Mouse (Mus musculus) limb, embryonic 14.5 days (tissue): Measurements from ENCODE around the gene Cebpb. TPM values are rescaled to one million over a fixed set of nuclear protein-coding genes. Genes with fewer than 3 reads are reported as not detected.

ENCODE experiments used
- ATAC-seq: fragments of 200-750 bp; cut with Nextera tagmentation; 2 replicates; pipeline ENCODE4 v1.8.0; 2017; ENCODE audit warnings: low read depth, moderate number of reproducible peaks, moderate TSS enrichment; ENCODE audit not compliant: low FRiP score
- DNase-seq: peaks from one replicate; pipeline ENCODE4 v3.0.0-alpha.2; 2015; ENCODE audit warnings: low spot score
- H3K27ac ChIP-seq: fragments of 300-500 bp; sonication (generic); replicated peaks from 2 replicates; pipeline ENCODE4 v1.5.1; 2014; ENCODE audit warnings: low read depth, mild to moderate bottlenecking, low read length, moderate library complexity, mixed read lengths
- H3K27me3 ChIP-seq: fragments of 300-500 bp; sonication (generic); 2 replicates; pipeline ENCODE4 v1.6.1; 2014; ENCODE audit warnings: low read length, mixed read lengths; ENCODE audit not compliant: control insufficient read depth, insufficient read depth
- H3K36me3 ChIP-seq: fragments of 300-500 bp; sonication (generic); 2 replicates; pipeline ENCODE4 v1.6.1; 2014; ENCODE audit warnings: mild to moderate bottlenecking, low read length, moderate library complexity, mixed read lengths; ENCODE audit not compliant: control insufficient read depth, insufficient read depth
- H3K4me1 ChIP-seq: fragments of 300-500 bp; sonication (generic); 2 replicates; pipeline ENCODE4 v1.6.1; 2014; ENCODE audit warnings: antibody characterized with exemption, low read length, mixed read lengths; ENCODE audit not compliant: control insufficient read depth, insufficient read depth
- H3K4me2 ChIP-seq: fragments of 300-500 bp; sonication (generic); replicated peaks from 2 replicates; pipeline ENCODE4 v1.6.1; 2014; ENCODE audit warnings: low read depth, mild to moderate bottlenecking, low read length, moderate library complexity; ENCODE audit not compliant: severe bottlenecking
- H3K4me3 ChIP-seq: fragments of 300-500 bp; sonication (generic); replicated peaks from 2 replicates; pipeline ENCODE4 v1.5.1; 2014; ENCODE audit warnings: low read length
- H3K9ac ChIP-seq: fragments of 300-500 bp; sonication (generic); 2 replicates; pipeline ENCODE4 v1.6.1; 2014; ENCODE audit warnings: mild to moderate bottlenecking, low read depth, low read length, moderate library complexity; ENCODE audit not compliant: severe bottlenecking
- H3K9me3 ChIP-seq: fragments of 300-500 bp; sonication (generic); 2 replicates; pipeline ENCODE4 v1.6.1; 2016; ENCODE audit warnings: low read length; ENCODE audit not compliant: control insufficient read depth
- POLR2A ChIP-seq: fragments of 200-500 bp; IDR thresholded peaks from 2 replicates; pipeline ENCODE4 v1.8.0; 2012; ENCODE audit warnings: inconsistent platforms, mild to moderate bottlenecking, moderate library complexity, borderline replicate concordance; ENCODE audit not compliant: insufficient read depth, insufficient read length; ENCODE audit errors: extremely low read depth
- WGBS: fragments of 180-500 bp; shearing (Covaris S2); extraction: QIAGEN DNeasy Blood & Tissue Kit; methylation state at CpG from one replicate; pipeline ENCODE4 v1.1.7; 2014; 5-methylcytosine and 5-hydroxymethylcytosine counted together
- polyA plus RNA-seq, 2 experiments: library from polyadenylated mRNA; depleted of rRNA in 1 of 2; stranded (reverse) in 1 of 2; unstranded in 1 of 2; fragments of >200 nt; fragmentation: Nextera tagmentation in 1 of 2; extraction: Ambion mirVana in 1 of 2; gene quantifications; 2 replicates each; pipeline versions ENCODE4 v1.2.1 to v1.2.3; 2012 to 2014

The Cebpb gene
- polyA plus RNA-seq, 2 experiments, result 27.4 to 29.7 TPM

- Histone ChIP-seq H3K27me3 (peaks cover 23% of the 10 kb centered on the region), H3K4me3 (no peak overlapping the region), H3K36me3 (no peaks in the 10 kb centered on the region), H3K9me3 (no peaks in the 10 kb centered on the region), H3K27ac (no peak overlapping the region), H3K9ac (no peak overlapping the region), H3K4me1 (peaks cover 7% of the 10 kb centered on the region; the same call in 1 of the 2 replicates), H3K4me2 (no peak overlapping the region)
- TF ChIP-seq POLR2A, result no peak
- WGBS, result 64% methylated on average over 15 of the region's 16 CpGs
- ATAC-seq (no peak), DNase-seq (no peak)
These were observed 2.1 kb upstream of the Cebpb start for GRCm38 (mm10) chr2:167686382-167687249.

GRCm38 (mm10) chr2:167687250-167687586, 1.5 kb upstream of the Cebpb start:
- ATAC-seq (no peak), DNase-seq (no peak)
- no peaks in the 10 kb centered on the region for H3K36me3 ChIP-seq
- H3K27ac ChIP-seq, result no peak overlapping the region
- WGBS, result 98% methylated on average over 3 of the region's 4 CpGs
- H3K4me3 ChIP-seq, result no peak overlapping the region
- H3K9me3 ChIP-seq, result no peaks in the 10 kb centered on the region
- no peak for TF ChIP-seq POLR2A
- peaks cover 7% of the 10 kb centered on the region; the same call in 1 of the 2 replicates for H3K4me1 ChIP-seq
- no peak overlapping the region for H3K9ac ChIP-seq
- H3K4me2 ChIP-seq, result no peak overlapping the region
- H3K27me3 ChIP-seq, result peaks cover 23% of the 10 kb centered on the region

GRCm38 (mm10) chr2:167687651-167688101, 1.0 kb upstream of the Cebpb start:
- no peak overlapping the region for H3K4me2 ChIP-seq
- 66% methylated on average over 10 of the region's 11 CpGs for WGBS
- ATAC-seq (no peak), DNase-seq (no peak)
- no peaks in the 10 kb centered on the region for H3K36me3 ChIP-seq
- peaks cover 23% of the 10 kb centered on the region for H3K27me3 ChIP-seq
- no peak overlapping the region for H3K4me3 ChIP-seq
- no peak for TF ChIP-seq POLR2A
- no peak overlapping the region for H3K27ac ChIP-seq
- no peaks in the 10 kb centered on the region for H3K9me3 ChIP-seq
- peaks cover 7% of the 10 kb centered on the region; the same call in 1 of the 2 replicates for H3K4me1 ChIP-seq
- H3K9ac ChIP-seq, result no peak overlapping the region

DNA sequence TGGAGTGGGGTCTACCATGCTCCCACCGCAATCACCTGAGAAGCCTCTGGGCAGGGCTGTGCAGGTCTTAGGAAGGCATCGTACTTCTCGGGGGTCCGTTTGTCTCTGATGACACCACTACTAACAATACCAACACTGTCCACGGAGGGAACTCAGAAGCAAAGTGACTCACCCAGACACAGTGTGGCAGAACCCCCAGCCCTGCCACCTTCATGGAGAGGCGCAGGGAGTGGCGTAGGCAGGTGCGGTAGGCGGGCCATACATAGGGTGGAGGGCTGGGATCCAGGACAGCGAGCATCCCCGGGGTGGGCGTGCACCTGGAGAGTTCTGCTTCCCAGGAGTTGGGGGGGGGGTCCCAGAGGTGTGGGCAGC, 603 bp upstream of the Cebpb start:
- 25% methylated on average over 11 of the region's 12 CpGs for WGBS
- peak overlapping the region; percentile 94 for H3K4me2 ChIP-seq
- no peaks in the 10 kb centered on the region for H3K9me3 ChIP-seq
- peaks cover 7% of the 10 kb centered on the region; the same call in 1 of the 2 replicates for H3K4me1 ChIP-seq
- TF ChIP-seq POLR2A, result no peak
- H3K4me3 ChIP-seq, result peak overlapping the region; percentile 72
- no peaks in the 10 kb centered on the region for H3K36me3 ChIP-seq
- 0 out of 2 replicates have a peak, but pooled peaks have one; percentile 1 for ATAC-seq
- H3K27ac ChIP-seq, result no peak overlapping the region
- no peak overlapping the region for H3K9ac ChIP-seq
- DNase-seq, result no peak
- H3K27me3 ChIP-seq, result peaks cover 23% of the 10 kb centered on the region

DNA sequence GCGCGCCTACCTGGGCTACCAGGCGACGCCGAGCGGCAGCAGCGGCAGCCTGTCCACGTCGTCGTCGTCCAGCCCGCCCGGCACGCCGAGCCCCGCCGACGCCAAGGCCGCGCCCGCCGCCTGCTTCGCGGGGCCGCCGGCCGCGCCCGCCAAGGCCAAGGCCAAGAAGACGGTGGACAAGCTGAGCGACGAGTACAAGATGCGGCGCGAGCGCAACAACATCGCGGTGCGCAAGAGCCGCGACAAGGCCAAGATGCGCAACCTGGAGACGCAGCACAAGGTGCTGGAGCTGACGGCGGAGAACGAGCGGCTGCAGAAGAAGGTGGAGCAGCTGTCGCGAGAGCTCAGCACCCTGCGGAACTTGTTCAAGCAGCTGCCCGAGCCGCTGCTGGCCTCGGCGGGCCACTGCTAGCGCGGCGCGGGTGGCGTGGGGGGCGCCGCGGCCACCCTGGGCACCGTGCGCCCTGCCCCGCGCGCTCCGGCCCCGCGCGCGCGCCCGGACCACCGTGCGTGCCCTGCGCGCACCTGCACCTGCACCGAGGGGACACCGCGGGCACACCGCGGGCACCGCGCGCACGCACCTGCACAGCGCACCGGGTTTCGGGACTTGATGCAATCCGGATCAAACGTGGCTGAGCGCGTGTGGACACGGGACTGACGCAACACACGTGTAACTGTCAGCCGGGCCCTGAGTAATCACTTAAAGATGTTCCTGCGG, 945 bp downstream of the Cebpb start, which contains the start of gene Tmem189:
Gene Tmem189, minus strand, starts transcription at position 322 of the 718 bp plus-strand sequence.
- Histone ChIP-seq H3K9ac (peak within 1 kb of the TSS; percentile 69), H3K27ac (peak within 1 kb of the TSS; percentile 55; the same call in 1 of the 2 replicates)

More for the DNA sequence above, 945 bp downstream of the Cebpb start, which contains the start of gene Tmem189:
- TF ChIP-seq POLR2A, result no peak
- no peaks in the 10 kb centered on the region for H3K36me3 ChIP-seq
- H3K4me1 ChIP-seq, result peaks cover 7% of the 10 kb centered on the region; the same call in 1 of the 2 replicates
- no peaks in the 10 kb centered on the region for H3K9me3 ChIP-seq
- ATAC-seq, result peak; percentile 4; the same call in 1 of the 2 replicates
- peak within 1 kb of the TSS; percentile 94 for H3K4me2 ChIP-seq
- H3K4me3 ChIP-seq, result peak within 1 kb of the TSS; percentile 72
- peaks cover 23% of the 10 kb centered on the region for H3K27me3 ChIP-seq
- WGBS, result under 1% methylated on average over 82 of the region's 99 CpGs
- DNase-seq, result peak; percentile 60
